Mouse (Mus musculus): ENCODE results near the gene Nceh1. TPM values are rescaled to one million over a fixed set of nuclear protein-coding genes. Genes with fewer than 3 reads are reported as not detected.

The Nceh1 gene
- total RNA-seq, 2 experiments from 2014 or later = 96.9 to 103 TPM

- DNase-seq (ENCODE audit: extremely low spot score in 1 of 2, low spot score in 2 of 2) = no peak
- intact Hi-C loops (cut with DNase I) = no loop called here
Measured at GRCm38 (mm10) chr3:27188386-27188785, 5.6 kb downstream of the Nceh1 start.

GRCm38 (mm10) chr3:27189320-27190261 lies 6.8 kb downstream of the Nceh1 start:
- DNase-seq (ENCODE audit: extremely low spot score in 1 of 2, low spot score in 2 of 2) = peak; percentile 76 to 92
- intact Hi-C loops (cut with DNase I) = no loop called here

GRCm38 (mm10) chr3:27190865-27191264 lies 8.1 kb downstream of the Nceh1 start:
- intact Hi-C loops (cut with DNase I) = no loop called here
- DNase-seq (ENCODE audit: extremely low spot score in 1 of 2, low spot score in 2 of 2) = no peak

- intact Hi-C loops (cut with DNase I) = no loop called here
Measured at GRCm38 (mm10) chr3:27191856-27192255, 9.1 kb downstream of the Nceh1 start.

DNA sequence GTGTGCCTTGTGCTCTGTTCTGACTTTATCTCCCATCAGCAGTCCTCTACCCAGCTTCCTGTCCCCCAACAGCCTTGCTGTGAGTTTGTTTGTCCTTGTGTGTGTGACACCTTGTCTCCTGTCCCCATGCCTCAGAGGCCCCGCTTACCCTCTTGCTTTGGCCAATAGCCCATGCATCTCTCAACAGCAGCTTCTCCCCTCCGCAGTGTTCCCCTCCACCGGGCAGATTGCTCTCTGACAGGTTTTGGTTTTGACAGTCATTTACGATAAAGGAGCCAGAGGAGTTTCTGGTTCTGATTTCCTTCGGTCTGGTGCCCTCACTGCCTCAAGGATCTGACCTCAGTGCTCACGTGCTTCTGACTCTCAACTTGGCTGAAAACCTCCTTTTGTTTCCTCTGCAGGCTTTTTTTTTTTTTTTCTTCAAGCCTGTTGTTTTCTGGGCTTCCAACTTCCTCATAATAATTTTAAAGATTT lies 11.1 kb downstream of the Nceh1 start:
- intact Hi-C loops (cut with DNase I) = no loop called here
- no peak for DNase-seq (ENCODE audit: extremely low spot score in 1 of 2, low spot score in 2 of 2)

More at GRCm38 (mm10) chr3:27191856-27192255, 9.1 kb downstream of the Nceh1 start:
- DNase-seq (ENCODE audit: extremely low spot score in 1 of 2, low spot score in 2 of 2) = no peak

- intact Hi-C loops (cut with DNase I) = no loop called here
- no peak for DNase-seq (ENCODE audit: extremely low spot score in 1 of 2, low spot score in 2 of 2)
Measured at GRCm38 (mm10) chr3:27195153-27195552, 12.4 kb downstream of the Nceh1 start.

DNA sequence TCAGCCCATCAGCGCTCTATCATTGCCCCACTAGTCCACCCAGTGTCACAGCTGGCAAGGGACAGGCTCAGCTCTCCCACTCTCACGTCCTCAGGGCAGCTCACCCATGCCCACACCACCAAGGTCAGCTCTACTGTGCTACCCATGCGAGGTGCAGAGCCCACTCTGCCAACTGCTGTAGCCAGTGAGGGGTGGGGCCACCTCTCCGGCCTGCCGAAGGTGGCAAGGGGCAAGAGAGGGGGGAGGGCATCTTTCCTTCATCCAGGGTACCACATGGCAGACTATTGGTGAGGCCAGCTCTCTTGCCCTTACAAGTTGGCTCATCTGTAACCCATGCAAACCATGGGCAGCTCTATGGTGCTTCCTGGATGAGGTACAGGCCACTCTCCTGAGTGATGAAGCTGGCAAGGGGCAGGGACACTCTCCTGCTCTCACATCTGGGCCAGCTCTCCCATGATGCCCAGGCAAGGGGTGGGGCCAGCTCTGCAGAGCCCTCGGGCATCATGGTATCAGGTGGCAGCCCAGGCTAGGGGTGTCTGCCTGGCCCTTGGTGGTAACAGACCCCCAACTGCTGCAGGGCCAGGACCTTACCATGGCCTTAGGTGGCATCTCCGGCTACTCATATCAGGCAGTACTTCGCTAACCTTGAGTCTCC lies 12.9 kb downstream of the Nceh1 start:
- DNase-seq (ENCODE audit: extremely low spot score in 1 of 2, low spot score in 2 of 2) = no peak
- intact Hi-C loops (cut with DNase I) = no loop called here

DNA sequence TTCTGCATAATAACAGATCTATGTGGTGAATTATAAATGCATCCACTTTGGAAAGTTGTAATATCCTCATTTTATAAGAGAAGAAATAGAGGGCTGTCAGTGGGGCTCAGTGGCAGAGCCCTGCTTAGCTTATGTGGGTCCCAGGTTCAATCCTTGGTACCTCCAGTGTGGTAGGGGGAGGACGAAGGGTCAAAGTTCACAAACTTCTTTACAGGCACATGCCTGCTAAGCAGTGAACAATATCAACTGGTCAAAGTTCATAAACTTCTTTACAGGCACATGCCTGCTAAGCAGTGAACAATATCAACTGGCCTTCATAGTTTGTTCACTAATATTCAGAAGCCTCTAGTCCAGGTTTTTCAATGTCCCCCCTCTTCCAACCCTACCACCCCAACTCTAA lies 13.8 kb downstream of the Nceh1 start:
- DNase-seq (ENCODE audit: extremely low spot score in 1 of 2, low spot score in 2 of 2) = no peak
- intact Hi-C loops (cut with DNase I) = no loop called here

DNA sequence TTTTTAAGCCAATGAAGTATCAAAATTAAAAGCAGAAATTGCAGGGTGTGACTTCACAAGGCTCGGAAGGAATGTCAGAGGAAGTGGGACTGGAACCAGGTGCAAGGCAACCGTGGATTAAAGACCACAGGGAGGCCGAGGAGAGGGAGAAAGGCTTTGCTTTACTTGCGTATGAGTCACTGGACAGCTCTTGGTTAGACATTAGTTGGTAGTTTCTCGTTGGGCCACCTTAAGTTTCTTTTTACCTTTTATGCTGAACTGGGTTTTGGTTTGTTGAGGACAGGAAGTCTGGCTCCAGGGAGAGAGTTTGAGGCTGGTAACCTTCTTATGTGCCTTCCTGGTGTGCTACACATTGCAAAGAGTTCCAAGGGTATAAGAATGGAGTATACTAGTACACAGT lies 15.1 kb downstream of the Nceh1 start:
- no peak for DNase-seq (ENCODE audit: extremely low spot score in 1 of 2, low spot score in 2 of 2)
- intact Hi-C loops (cut with DNase I) = no loop called here

- intact Hi-C loops (cut with DNase I) = no loop called here
- no peak for DNase-seq (ENCODE audit: extremely low spot score in 1 of 2, low spot score in 2 of 2)
Measured at GRCm38 (mm10) chr3:27199120-27199519, 16.4 kb downstream of the Nceh1 start.

DNA sequence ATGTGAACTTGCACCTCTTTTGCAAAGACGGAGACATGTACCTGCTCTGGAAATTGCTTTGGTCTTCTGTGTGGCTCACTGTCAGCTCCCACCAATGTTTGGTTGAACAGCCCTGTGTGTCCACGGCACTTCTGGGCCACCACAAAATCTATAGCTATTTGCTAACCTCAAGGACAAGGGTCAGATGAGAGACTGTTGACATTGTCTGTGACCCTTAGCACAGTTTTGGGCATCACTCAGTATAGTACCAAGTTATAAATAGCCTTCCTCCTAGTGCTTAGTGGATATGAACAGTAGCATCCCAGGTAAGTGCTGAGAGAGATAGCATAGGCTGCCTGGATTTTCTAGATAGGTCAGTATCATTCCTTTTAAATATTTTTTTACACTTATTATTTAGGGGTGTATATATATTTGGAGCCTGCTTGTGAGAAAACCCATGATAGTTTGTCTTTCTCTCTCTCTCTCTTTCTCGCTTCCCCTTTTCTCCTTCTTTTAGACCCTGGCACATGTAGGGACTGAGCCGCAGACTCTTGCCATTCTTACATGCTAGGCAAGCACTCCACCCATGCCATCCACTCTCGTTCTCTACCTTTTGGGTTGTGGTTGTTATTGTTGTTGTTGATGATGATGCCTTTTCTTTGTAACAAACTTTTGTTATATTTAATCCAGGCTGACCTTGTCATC lies 19.1 kb downstream of the Nceh1 start:
- no peak for DNase-seq (ENCODE audit: extremely low spot score in 1 of 2, low spot score in 2 of 2)
- intact Hi-C loops (cut with DNase I) = no loop called here

GRCm38 (mm10) chr3:27205068-27205467 lies 22.3 kb downstream of the Nceh1 start:
- peak in 1 of 2 experiments; percentile 43 for DNase-seq (ENCODE audit: extremely low spot score in 1 of 2, low spot score in 2 of 2)
- intact Hi-C loops (cut with DNase I) = no loop called here

- no peak for DNase-seq (ENCODE audit: extremely low spot score in 1 of 2, low spot score in 2 of 2)
- intact Hi-C loops (cut with DNase I) = no loop called here
Measured at GRCm38 (mm10) chr3:27205514-27206220, 22.9 kb downstream of the Nceh1 start.

- DNase-seq (ENCODE audit: extremely low spot score in 1 of 2, low spot score in 2 of 2) = no peak
- intact Hi-C loops (cut with DNase I) = no loop called here
Measured at GRCm38 (mm10) chr3:27206221-27206560, 23.4 kb downstream of the Nceh1 start.

- DNase-seq (ENCODE audit: extremely low spot score in 1 of 2, low spot score in 2 of 2) = no peak
- intact Hi-C loops (cut with DNase I) = no loop called here
Measured at GRCm38 (mm10) chr3:27206577-27206976, 23.8 kb downstream of the Nceh1 start.

- intact Hi-C loops (cut with DNase I) = no loop called here
- DNase-seq (ENCODE audit: extremely low spot score in 1 of 2, low spot score in 2 of 2) = no peak
Measured at GRCm38 (mm10) chr3:27209707-27210106, 26.9 kb downstream of the Nceh1 start.

DNA sequence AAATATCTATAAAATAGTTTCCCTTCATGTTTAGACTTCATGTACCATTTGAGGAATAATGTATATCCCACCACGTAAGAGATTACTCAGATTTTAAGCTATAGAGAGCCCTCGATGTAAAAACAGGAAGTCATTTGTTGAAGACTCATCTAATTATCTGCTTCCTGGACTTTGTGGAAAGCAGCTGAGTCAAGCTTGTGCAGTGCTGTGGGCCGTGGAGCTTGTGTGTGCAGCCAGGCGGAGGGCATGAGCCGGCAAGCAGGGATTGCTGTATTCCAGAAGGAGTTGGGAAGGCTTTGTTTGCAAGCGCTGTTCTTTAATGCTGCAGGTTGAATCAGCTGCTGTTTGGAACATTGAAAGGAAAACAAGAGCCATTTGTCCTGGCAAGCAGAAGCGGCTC lies 27.5 kb downstream of the Nceh1 start:
- DNase-seq (ENCODE audit: extremely low spot score in 1 of 2, low spot score in 2 of 2) = no peak
- intact Hi-C loops (cut with DNase I) = no loop called here

DNA sequence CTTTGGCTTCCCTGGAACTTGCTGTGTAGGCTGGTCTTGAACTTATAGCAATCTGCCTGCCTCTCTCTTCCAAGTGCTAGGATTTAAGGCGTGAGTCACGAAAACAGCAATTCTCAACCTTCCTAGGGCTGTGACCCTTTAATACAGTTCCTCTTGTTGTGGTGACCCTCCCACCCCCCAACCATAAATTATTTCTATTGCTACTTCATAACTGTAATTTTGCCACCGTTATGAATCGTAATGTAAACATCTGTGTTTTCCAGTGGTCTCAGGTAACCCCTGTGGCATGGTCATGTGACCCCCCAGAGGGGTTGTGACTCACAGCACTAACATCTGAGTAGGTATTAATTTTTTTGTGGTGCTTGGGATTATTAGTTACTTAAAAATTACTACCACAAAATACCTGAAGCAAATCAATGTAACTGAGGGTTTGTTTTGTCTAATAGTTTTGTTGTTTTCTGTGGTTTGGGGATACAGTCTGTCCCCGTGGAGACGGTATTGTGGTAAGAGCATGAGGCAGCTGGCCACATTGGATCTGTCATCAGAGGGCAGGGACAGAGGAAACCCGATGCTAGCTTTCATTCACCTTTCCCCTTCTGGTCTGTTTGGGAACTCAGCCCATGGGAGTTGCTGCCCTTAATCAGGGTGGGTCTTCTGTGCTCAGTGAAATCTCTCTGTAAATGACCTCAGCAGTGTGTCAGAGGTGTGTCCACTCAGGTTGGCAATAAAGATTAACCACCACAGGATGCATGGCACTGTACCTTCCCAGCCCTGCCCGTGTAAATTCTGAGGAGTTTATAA lies 31.5 kb downstream of the Nceh1 start:
- intact Hi-C loops (cut with DNase I) = no loop called here
- DNase-seq (ENCODE audit: extremely low spot score in 1 of 2, low spot score in 2 of 2) = no peak

Measured in left cerebral cortex, postnatal 10 days (tissue).